Mouse (Mus musculus) erythroblast, embryonic 14.5 days (primary cell): Measurements from ENCODE around the gene Sgk2.

Source experiments
- GATA1 ChIP-seq: IDR thresholded peaks from 2 replicates; pipeline ENCODE4 v1.6.1; 2012; ENCODE audit warnings: low read length, inconsistent platforms, mixed read lengths
- TAL1 ChIP-seq: IDR thresholded peaks from 3 replicates; pipeline ENCODE4 v1.6.1; 2012; ENCODE audit warnings: low read length, inconsistent platforms, mixed read lengths

- TF ChIP-seq TAL1 (no peak), GATA1 (no peak)
Measured at GRCm38 (mm10) chr2:163062119-163062508, 75.0 kb downstream of the Sgk2 start.
